Mouse (Mus musculus) megakaryocyte, embryonic 14.5 days (primary cell): ENCODE results near the gene Ano2. TPM values are rescaled to one million over a fixed set of nuclear protein-coding genes. Genes with fewer than 3 reads are reported as not detected.

Source experiments
- H3K27me3 ChIP-seq: replicated peaks from 2 replicates; pipeline ENCODE3; 2012; ENCODE audit warnings: inconsistent platforms
- H3K36me3 ChIP-seq: replicated peaks from 2 replicates; pipeline ENCODE3; 2012; ENCODE audit warnings: low read length, inconsistent platforms, mixed read lengths
- H3K4me1 ChIP-seq: 2 replicates; pipeline ENCODE4 v1.6.1; 2012; ENCODE audit warnings: inconsistent platforms
- H3K4me3 ChIP-seq: replicated peaks from 2 replicates; pipeline ENCODE3; 2012; ENCODE audit warnings: moderate library complexity, mild to moderate bottlenecking, inconsistent platforms
- H3K9me3 ChIP-seq: 2 replicates; pipeline ENCODE4 v1.6.1; 2012; ENCODE audit warnings: inconsistent platforms
- FLI1 ChIP-seq: IDR thresholded peaks from 2 replicates; pipeline ENCODE4 v1.6.1; 2012; ENCODE audit warnings: low read length, inconsistent platforms, mixed read lengths
- GATA1 ChIP-seq: IDR thresholded peaks from 3 replicates; pipeline ENCODE4 v1.6.1; 2012; ENCODE audit warnings: mixed read lengths, low read length, inconsistent platforms, borderline replicate concordance
- polyA plus RNA-seq: library from polyadenylated mRNA; stranded (reverse); fragments of >175 nt; gene quantifications from 2 replicates; pipeline ENCODE4 v1.2.3, GENCODE M21; 2012; ENCODE audit warnings: low replicate concordance; ENCODE audit not compliant: insufficient read depth

Gene Ano2
- polyA plus RNA-seq, 1 experiment: 4.8 TPM

GRCm38 (mm10) chr6:125879306-125879705 is 189.1 kb downstream of the Ano2 start:
- TF ChIP-seq FLI1 (no peak), GATA1 (no peak)
- peaks cover 8% of the 10 kb centered on the region for H3K9me3 ChIP-seq
- no peaks in the 10 kb centered on the region for H3K27me3 ChIP-seq
- no peaks in the 10 kb centered on the region for H3K36me3 ChIP-seq
- H3K4me1 ChIP-seq: no peaks in the 10 kb centered on the region
- H3K4me3 ChIP-seq: no peak overlapping the region

- Histone ChIP-seq H3K4me1 (no peaks in the 10 kb centered on the region), H3K4me3 (no peak overlapping the region), H3K9me3 (peaks cover 5% of the 10 kb centered on the region), H3K27me3 (peaks cover 1% of the 10 kb centered on the region), H3K36me3 (no peaks in the 10 kb centered on the region)
- TF ChIP-seq GATA1 (no peak), FLI1 (no peak)
Measured at GRCm38 (mm10) chr6:125888596-125888995, 198.4 kb downstream of the Ano2 start.

- Histone ChIP-seq H3K9me3 (no peaks in the 10 kb centered on the region), H3K4me3 (no peak overlapping the region), H3K4me1 (no peaks in the 10 kb centered on the region), H3K27me3 (no peaks in the 10 kb centered on the region), H3K36me3 (no peaks in the 10 kb centered on the region)
- no peak for TF ChIP-seq GATA1
- no peak for TF ChIP-seq FLI1
Measured at GRCm38 (mm10) chr6:125894340-125894739, 204.1 kb downstream of the Ano2 start.

- no peak for TF ChIP-seq GATA1
- TF ChIP-seq FLI1: no peak
- H3K9me3 ChIP-seq: no peaks in the 10 kb centered on the region
- H3K36me3 ChIP-seq: no peaks in the 10 kb centered on the region
- no peak overlapping the region for H3K4me3 ChIP-seq
- H3K27me3 ChIP-seq: peaks cover 1% of the 10 kb centered on the region
- no peaks in the 10 kb centered on the region for H3K4me1 ChIP-seq
Measured at GRCm38 (mm10) chr6:125914446-125914845, 224.2 kb downstream of the Ano2 start.

- H3K4me1 ChIP-seq: no peaks in the 10 kb centered on the region
- no peak overlapping the region for H3K4me3 ChIP-seq
- no peaks in the 10 kb centered on the region for H3K27me3 ChIP-seq
- H3K36me3 ChIP-seq: no peaks in the 10 kb centered on the region
- TF ChIP-seq FLI1 (no peak), GATA1 (no peak)
- no peaks in the 10 kb centered on the region for H3K9me3 ChIP-seq
Measured at GRCm38 (mm10) chr6:125922746-125923145, 232.5 kb downstream of the Ano2 start.

- H3K4me1 ChIP-seq: no peaks in the 10 kb centered on the region
- peaks cover 2% of the 10 kb centered on the region for H3K27me3 ChIP-seq
- no peaks in the 10 kb centered on the region for H3K36me3 ChIP-seq
- no peak overlapping the region for H3K4me3 ChIP-seq
- TF ChIP-seq GATA1: no peak
- no peak for TF ChIP-seq FLI1
- no peaks in the 10 kb centered on the region for H3K9me3 ChIP-seq
Measured at GRCm38 (mm10) chr6:125924979-125925378, 234.8 kb downstream of the Ano2 start.

GRCm38 (mm10) chr6:125925861-125926260 is 235.6 kb downstream of the Ano2 start:
- peaks cover 2% of the 10 kb centered on the region for H3K27me3 ChIP-seq

GRCm38 (mm10) chr6:125931926-125932325 is 241.7 kb downstream of the Ano2 start:
- Histone ChIP-seq H3K36me3 (no peaks in the 10 kb centered on the region), H3K9me3 (no peaks in the 10 kb centered on the region), H3K4me1 (no peaks in the 10 kb centered on the region), H3K27me3 (peaks cover 2% of the 10 kb centered on the region), H3K4me3 (no peak overlapping the region)
- no peak for TF ChIP-seq GATA1
- no peak for TF ChIP-seq FLI1

More at GRCm38 (mm10) chr6:125925861-125926260, 235.6 kb downstream of the Ano2 start:
- TF ChIP-seq FLI1 (no peak), GATA1 (no peak)
- Histone ChIP-seq H3K4me1 (no peaks in the 10 kb centered on the region), H3K36me3 (no peaks in the 10 kb centered on the region), H3K9me3 (no peaks in the 10 kb centered on the region), H3K4me3 (no peak overlapping the region)

- Histone ChIP-seq H3K27me3 (no peaks in the 10 kb centered on the region), H3K9me3 (no peaks in the 10 kb centered on the region), H3K36me3 (no peaks in the 10 kb centered on the region), H3K4me1 (no peaks in the 10 kb centered on the region), H3K4me3 (no peak overlapping the region)
- TF ChIP-seq FLI1 (no peak), GATA1 (no peak)
Measured at GRCm38 (mm10) chr6:125954965-125955364, 264.7 kb downstream of the Ano2 start.

- Histone ChIP-seq H3K27me3 (peaks cover 15% of the 10 kb centered on the region), H3K9me3 (peaks cover 5% of the 10 kb centered on the region), H3K36me3 (no peaks in the 10 kb centered on the region), H3K4me1 (no peaks in the 10 kb centered on the region), H3K4me3 (no peak overlapping the region)
- TF ChIP-seq FLI1: no peak
- TF ChIP-seq GATA1: no peak
Measured at GRCm38 (mm10) chr6:125973551-125973950, 283.3 kb downstream of the Ano2 start.
